ENCODE assay signal across 8 mouse cellular contexts in genomic region chr5:35057582-35057981, GRCm38 (mm10). TPM values are rescaled to one million over a fixed set of nuclear protein-coding genes. Genes with fewer than 3 reads are reported as not detected.
DNase-seq lines count a peak whose midpoint lies in the region; ATAC-seq lines count a peak whose summit lies in the region.

No protein-coding gene starts in this region.

- peaks cover 27% of the 10 kb centered on the region for H3K27me3 ChIP-seq in kidney, embryonic 14.5 days (ENCODE audit: control insufficient read depth, insufficient read depth, low read length)
- H3K27me3 ChIP-seq in embryonic facial prominence, embryonic 13.5 days: peaks cover 57% of the 10 kb centered on the region
- H3K27me3 ChIP-seq in hindbrain, embryonic 15.5 days: no peaks in the 10 kb centered on the region
- no peaks in the 10 kb centered on the region; the same call in 1 of the 2 replicates for H3K27me3 ChIP-seq in midbrain, embryonic 16.5 days (ENCODE audit: control insufficient read depth, insufficient read depth, low read depth, low read length)

- no peak for ATAC-seq in kidney, embryonic 14.5 days (ENCODE audit: low FRiP score, low TSS enrichment)
- ATAC-seq in embryonic facial prominence, embryonic 13.5 days (ENCODE audit: insufficient number of reproducible peaks, insufficient read depth, low FRiP score, low TSS enrichment, low read depth): no peak
- peak; percentile 16; the same call in 1 of the 2 replicates for ATAC-seq in hindbrain, embryonic 15.5 days (ENCODE audit: low FRiP score, low read depth)
- no peak for ATAC-seq in midbrain, embryonic 16.5 days

- WGBS in kidney, embryonic 14.5 days: 35% methylated on average over 4 of the region's 4 CpGs
- 9% methylated on average over 4 of the region's 4 CpGs for WGBS in embryonic facial prominence, embryonic 13.5 days
- 6% methylated on average over 4 of the region's 4 CpGs for WGBS in hindbrain, embryonic 15.5 days
- WGBS in midbrain, embryonic 16.5 days: 16% methylated on average over 4 of the region's 4 CpGs

- no peak overlapping the region for H3K27ac ChIP-seq in kidney, embryonic 14.5 days (ENCODE audit: low read depth, low read length)
- no peak overlapping the region for H3K27ac ChIP-seq in embryonic facial prominence, embryonic 13.5 days
- no peak overlapping the region for H3K27ac ChIP-seq in hindbrain, embryonic 15.5 days (replicated peaks)
- no peak overlapping the region for H3K27ac ChIP-seq in midbrain, embryonic 16.5 days (ENCODE audit: low read length)

- no peak for DNase-seq in kidney, adult 8-10 months
- no peak for DNase-seq in adipocyte (ENCODE audit: low spot score)
- no peak for DNase-seq in frontal cortex, adult 2 months (ENCODE audit: extremely low spot score in 1 of 2, low spot score in 1 of 2)
- no peak for DNase-seq in kidney, adult 11 months

- peak overlapping the region; percentile 63; the same call in 1 of the 2 replicates for H3K9ac ChIP-seq in kidney, embryonic 14.5 days (ENCODE audit: low read depth, low read length)
- H3K9ac ChIP-seq in embryonic facial prominence, embryonic 13.5 days: no peak overlapping the region
- H3K9ac ChIP-seq in hindbrain, embryonic 15.5 days: peak overlapping the region; percentile 74
- H3K9ac ChIP-seq in midbrain, embryonic 16.5 days (ENCODE audit: low read depth, low read length): peak overlapping the region; percentile 81

- H3K4me1 ChIP-seq in kidney, embryonic 14.5 days (ENCODE audit: control insufficient read depth, insufficient read depth, low read length): 0 out of 2 replicates have a peak, but pooled peaks cover 4% of the 10 kb centered on the region
- H3K4me1 ChIP-seq in embryonic facial prominence, embryonic 13.5 days: peaks cover 10% of the 10 kb centered on the region
- H3K4me1 ChIP-seq in hindbrain, embryonic 15.5 days (replicated peaks): peaks cover 26% of the 10 kb centered on the region
- peaks cover 11% of the 10 kb centered on the region; the same call in 1 of the 2 replicates for H3K4me1 ChIP-seq in midbrain, embryonic 16.5 days (ENCODE audit: control insufficient read depth, insufficient read depth, low read length)

- no peaks in the 10 kb centered on the region for H3K36me3 ChIP-seq in kidney, embryonic 14.5 days (ENCODE audit: control insufficient read depth, insufficient read depth, low read length)
- no peaks in the 10 kb centered on the region for H3K36me3 ChIP-seq in embryonic facial prominence, embryonic 13.5 days
- no peaks in the 10 kb centered on the region for H3K36me3 ChIP-seq in hindbrain, embryonic 15.5 days
- H3K36me3 ChIP-seq in midbrain, embryonic 16.5 days (ENCODE audit: control insufficient read depth, insufficient read depth, low read length): no peaks in the 10 kb centered on the region

- peak overlapping the region; percentile 57 for H3K4me3 ChIP-seq in kidney, embryonic 14.5 days (ENCODE audit: low read length)
- peak overlapping the region; percentile 61 for H3K4me3 ChIP-seq in embryonic facial prominence, embryonic 13.5 days
- peak overlapping the region; percentile 58 for H3K4me3 ChIP-seq in hindbrain, embryonic 15.5 days
- peak overlapping the region; percentile 71 for H3K4me3 ChIP-seq in midbrain, embryonic 16.5 days (ENCODE audit: low read depth, low read length)

- no peaks in the 10 kb centered on the region for H3K9me3 ChIP-seq in kidney, embryonic 14.5 days (ENCODE audit: control insufficient read depth, low read length)
- H3K9me3 ChIP-seq in embryonic facial prominence, embryonic 13.5 days: no peaks in the 10 kb centered on the region
- H3K9me3 ChIP-seq in hindbrain, embryonic 15.5 days: no peaks in the 10 kb centered on the region
- no peaks in the 10 kb centered on the region for H3K9me3 ChIP-seq in midbrain, embryonic 16.5 days (replicated peaks; ENCODE audit: control insufficient read depth, low read length, poor library complexity, severe bottlenecking)

- H3K4me2 ChIP-seq in kidney, embryonic 14.5 days (replicated peaks; ENCODE audit: low read depth, low read length): peak overlapping the region; percentile 100
- peak overlapping the region; percentile 99 for H3K4me2 ChIP-seq in embryonic facial prominence, embryonic 13.5 days
- peak overlapping the region; percentile 90 for H3K4me2 ChIP-seq in hindbrain, embryonic 15.5 days
- H3K4me2 ChIP-seq in midbrain, embryonic 16.5 days (ENCODE audit: low read length): peak overlapping the region; percentile 92

RNA-seq across cellular contexts. Expression of gene Dok7, which starts 1.0 kb away (rescaled TPM):
- polyA plus RNA-seq in kidney, embryonic 14.5 days (2014; fragmentation: Nextera tagmentation; extraction: Ambion mirVana): 0.35 and 0.37 TPM in 2 replicates
- 1.1 and 1.7 TPM in 2 replicates for polyA plus RNA-seq in embryonic facial prominence, embryonic 13.5 days (2015; fragmentation: Nextera tagmentation; extraction: Ambion mirVana)
- 8.7 and 11.6 TPM in 2 replicates for polyA plus RNA-seq in hindbrain, embryonic 15.5 days (2015; fragmentation: Nextera tagmentation; extraction: Ambion mirVana)
- polyA plus RNA-seq in midbrain, embryonic 16.5 days (2015; fragmentation: Nextera tagmentation; extraction: Ambion mirVana): 8.2 and 10.4 TPM in 2 replicates
- 12.7 and 13.5 TPM in 2 replicates for polyA plus RNA-seq in frontal cortex, adult 2 months (2012; rRNA removed)

RNA-seq across cellular contexts. Expression of gene Hgfac, which starts 16.3 kb away (rescaled TPM):
- polyA plus RNA-seq in kidney, embryonic 14.5 days (2014; fragmentation: Nextera tagmentation; extraction: Ambion mirVana): 0.76 and 0.96 TPM in 2 replicates
- 1.4 and 3.1 TPM in 2 replicates for polyA plus RNA-seq in embryonic facial prominence, embryonic 13.5 days (2015; fragmentation: Nextera tagmentation; extraction: Ambion mirVana)
- polyA plus RNA-seq in hindbrain, embryonic 15.5 days (2015; fragmentation: Nextera tagmentation; extraction: Ambion mirVana): 0.34 and 0.70 TPM in 2 replicates
- polyA plus RNA-seq in midbrain, embryonic 16.5 days (2015; fragmentation: Nextera tagmentation; extraction: Ambion mirVana): 0.16 and 0.31 TPM in 2 replicates
- polyA plus RNA-seq in frontal cortex, adult 2 months (2012; rRNA removed): 0.40 and 0.92 TPM in 2 replicates

RNA-seq across cellular contexts. Expression of gene Lrpap1, which starts 48.0 kb away (rescaled TPM):
- 134 and 160 TPM in 2 replicates for polyA plus RNA-seq in kidney, embryonic 14.5 days (2014; fragmentation: Nextera tagmentation; extraction: Ambion mirVana)
- 109 and 145 TPM in 2 replicates for polyA plus RNA-seq in embryonic facial prominence, embryonic 13.5 days (2015; fragmentation: Nextera tagmentation; extraction: Ambion mirVana)
- polyA plus RNA-seq in hindbrain, embryonic 15.5 days (2015; fragmentation: Nextera tagmentation; extraction: Ambion mirVana): 145 and 146 TPM in 2 replicates
- polyA plus RNA-seq in midbrain, embryonic 16.5 days (2015; fragmentation: Nextera tagmentation; extraction: Ambion mirVana): 133 and 141 TPM in 2 replicates
- 120 and 124 TPM in 2 replicates for polyA plus RNA-seq in frontal cortex, adult 2 months (2012; rRNA removed)
